Mouse (Mus musculus) kidney, embryonic 14.5 days (tissue): ENCODE results near the gene Treh. TPM values are rescaled to one million over a fixed set of nuclear protein-coding genes. Genes with fewer than 3 reads are reported as not detected.
A peak's percentile ranks its signal among the peaks of the same experiment; 100 is the strongest.

Experiments
- ATAC-seq: fragments of 200-750 bp; cut with Nextera tagmentation; 2 replicates; pipeline ENCODE4 v1.8.0; 2017; ENCODE audit warnings: moderate number of reproducible peaks, mild to moderate bottlenecking, moderate TSS enrichment, moderate library complexity; ENCODE audit not compliant: low FRiP score, low TSS enrichment
- H3K27ac ChIP-seq: fragments of 300-500 bp; sonication (generic); 2 replicates; pipeline ENCODE4 v1.5.1; 2014; ENCODE audit warnings: low read depth, mild to moderate bottlenecking, low read length, moderate library complexity, mixed read lengths
- H3K27me3 ChIP-seq: fragments of 300-500 bp; sonication (generic); 2 replicates; pipeline ENCODE4 v1.6.1; 2014; ENCODE audit warnings: mild to moderate bottlenecking, low read length; ENCODE audit not compliant: control insufficient read depth, insufficient read depth
- H3K36me3 ChIP-seq: fragments of 300-500 bp; sonication (generic); 2 replicates; pipeline ENCODE4 v1.6.1; 2014; ENCODE audit warnings: low read length, mixed read lengths; ENCODE audit not compliant: control insufficient read depth, insufficient read depth
- H3K4me1 ChIP-seq: fragments of 300-500 bp; sonication (generic); 2 replicates; pipeline ENCODE4 v1.6.1; 2014; ENCODE audit warnings: low read length, mixed read lengths; ENCODE audit not compliant: control insufficient read depth, insufficient read depth
- H3K4me2 ChIP-seq: fragments of 300-500 bp; sonication (generic); replicated peaks from 2 replicates; pipeline ENCODE4 v1.6.1; 2014; ENCODE audit warnings: low read depth, mild to moderate bottlenecking, low read length
- H3K4me3 ChIP-seq: fragments of 300-500 bp; sonication (generic); 2 replicates; pipeline ENCODE4 v1.5.1; 2014; ENCODE audit warnings: mild to moderate bottlenecking, low read length
- H3K9ac ChIP-seq: fragments of 300-500 bp; sonication (generic); 2 replicates; pipeline ENCODE4 v1.6.1; 2014; ENCODE audit warnings: low read depth, mild to moderate bottlenecking, low read length, moderate library complexity
- H3K9me3 ChIP-seq: fragments of 300-500 bp; sonication (generic); 2 replicates; pipeline ENCODE4 v1.6.1; 2016; ENCODE audit warnings: low read length; ENCODE audit not compliant: control insufficient read depth
- WGBS: fragments of 180-500 bp; shearing (Covaris S2); extraction: QIAGEN DNeasy Blood & Tissue Kit; methylation state at CpG from one replicate; pipeline ENCODE4 v1.1.7; 2014; 5-methylcytosine and 5-hydroxymethylcytosine counted together
- polyA plus RNA-seq: library from polyadenylated mRNA; unstranded; fragments of >200 nt; fragmentation: Nextera tagmentation; extraction: Ambion mirVana; gene quantifications from 2 replicates; pipeline ENCODE4 v1.2.1, GENCODE M21; 2014

Treh gene
- polyA plus RNA-seq, 1 experiment from 2014 or later = not detected

DNA sequence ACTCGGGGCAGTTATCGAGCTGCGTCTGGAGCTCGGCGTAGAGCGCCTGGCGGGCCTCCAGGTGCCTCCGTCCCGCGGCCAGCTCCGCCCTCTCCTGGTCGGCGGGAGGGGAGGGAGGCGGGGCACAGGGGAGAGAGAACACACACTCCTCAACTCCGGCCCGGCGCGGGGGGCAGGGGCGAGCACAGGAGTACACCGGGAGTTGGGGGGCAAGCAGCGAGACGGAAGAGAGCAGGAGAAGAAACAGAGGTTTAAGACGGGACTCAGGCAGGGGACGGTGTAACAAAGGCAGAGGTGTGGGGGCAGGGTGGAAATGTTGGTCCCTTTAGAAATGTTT, 35.4 kb downstream of the Treh start:
- Histone ChIP-seq H3K4me1 (peaks cover 16% of the 10 kb centered on the region), H3K27ac (peak overlapping the region; percentile 55; the same call in 1 of the 2 replicates), H3K27me3 (no peaks in the 10 kb centered on the region), H3K4me2 (peak overlapping the region; percentile 90), H3K4me3 (peak overlapping the region; percentile 45), H3K9ac (peak overlapping the region; percentile 59), H3K9me3 (no peaks in the 10 kb centered on the region), H3K36me3 (peaks cover 46% of the 10 kb centered on the region)
- WGBS = 5% methylated on average over 24 of the region's 24 CpGs
- ATAC-seq = peak; percentile 89

DNA sequence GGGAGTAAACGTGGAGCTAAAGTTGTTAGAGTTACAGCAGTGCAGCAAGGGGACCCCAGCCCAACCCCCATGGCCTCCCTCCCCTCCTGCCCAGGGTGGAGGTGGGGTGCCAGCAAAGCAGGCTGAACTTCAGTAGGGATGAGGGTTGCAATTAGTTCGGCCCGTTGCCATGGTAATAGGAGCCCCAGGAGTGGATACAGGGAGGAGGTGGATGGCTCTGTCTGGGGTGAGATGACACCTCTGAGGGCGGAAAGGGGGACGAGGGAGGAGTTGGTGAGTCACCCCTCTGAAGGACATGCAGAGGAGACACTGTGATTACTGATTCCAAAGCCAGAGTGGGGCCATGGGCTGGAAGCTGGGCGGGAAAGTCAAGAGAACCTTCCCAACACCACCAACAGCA, 35.9 kb downstream of the Treh start:
- peaks cover 16% of the 10 kb centered on the region for H3K4me1 ChIP-seq
- H3K27ac ChIP-seq = peak overlapping the region; percentile 24; the same call in 1 of the 2 replicates
- H3K9ac ChIP-seq = peak overlapping the region; percentile 59; the same call in 1 of the 2 replicates
- peaks cover 41% of the 10 kb centered on the region for H3K36me3 ChIP-seq
- peak overlapping the region; percentile 90 for H3K4me2 ChIP-seq
- no peaks in the 10 kb centered on the region for H3K27me3 ChIP-seq
- ATAC-seq = peak; percentile 16; the same call in 1 of the 2 replicates
- 16% methylated on average over 6 of the region's 6 CpGs for WGBS
- peak overlapping the region; percentile 45 for H3K4me3 ChIP-seq
- H3K9me3 ChIP-seq = no peaks in the 10 kb centered on the region

DNA sequence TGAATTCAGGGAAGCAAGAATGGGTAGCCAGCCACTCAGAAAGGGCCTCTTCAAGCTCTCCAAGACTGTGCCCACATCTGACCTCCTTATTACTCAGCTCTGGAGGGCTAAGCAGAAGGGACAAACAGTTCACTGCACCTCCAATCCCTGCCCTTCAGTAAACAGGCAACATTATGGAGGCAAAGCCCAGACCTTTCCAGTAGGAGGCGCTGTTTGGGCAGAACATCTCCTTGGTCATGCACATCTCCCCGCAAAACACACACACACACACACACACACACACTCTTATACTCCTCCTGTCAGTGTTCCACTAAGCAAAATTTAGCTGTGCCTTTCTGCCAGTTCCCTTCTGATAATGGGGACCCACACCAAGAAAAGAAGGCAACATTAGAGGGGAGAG, 36.6 kb downstream of the Treh start:
- no peaks in the 10 kb centered on the region for H3K27me3 ChIP-seq
- H3K4me1 ChIP-seq = peaks cover 16% of the 10 kb centered on the region
- H3K9ac ChIP-seq = no peak overlapping the region
- H3K9me3 ChIP-seq = no peaks in the 10 kb centered on the region
- no peak overlapping the region for H3K27ac ChIP-seq
- no peak overlapping the region for H3K4me3 ChIP-seq
- H3K4me2 ChIP-seq = no peak overlapping the region
- peaks cover 44% of the 10 kb centered on the region for H3K36me3 ChIP-seq
- WGBS = 52% methylated on average over 2 of the region's 2 CpGs
- ATAC-seq = no peak

DNA sequence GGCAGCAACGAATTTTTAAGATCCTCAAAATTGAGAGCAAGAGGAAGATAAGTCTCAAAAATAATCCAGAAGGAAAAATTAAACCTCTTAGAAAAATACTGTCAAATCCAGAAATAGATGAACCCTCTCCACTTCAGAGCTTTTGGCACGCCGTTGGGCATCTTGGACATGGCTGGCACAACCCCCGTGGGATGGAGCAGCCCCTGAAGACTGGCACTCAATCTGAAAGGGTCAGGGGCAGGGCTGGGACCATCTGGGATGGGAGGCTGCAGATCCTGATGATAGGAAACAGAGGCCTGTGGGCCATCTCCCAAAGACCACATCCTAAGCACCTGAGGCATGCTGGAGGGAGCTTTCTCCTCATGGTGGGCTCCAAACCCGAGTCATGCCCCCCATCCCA, 37.2 kb downstream of the Treh start:
- no peak for ATAC-seq
- Histone ChIP-seq H3K9me3 (no peaks in the 10 kb centered on the region), H3K27ac (no peak overlapping the region), H3K4me3 (no peak overlapping the region), H3K4me2 (no peak overlapping the region), H3K36me3 (peaks cover 50% of the 10 kb centered on the region), H3K27me3 (no peaks in the 10 kb centered on the region), H3K4me1 (peaks cover 16% of the 10 kb centered on the region), H3K9ac (no peak overlapping the region)
- 84% methylated on average over 5 of the region's 5 CpGs for WGBS

DNA sequence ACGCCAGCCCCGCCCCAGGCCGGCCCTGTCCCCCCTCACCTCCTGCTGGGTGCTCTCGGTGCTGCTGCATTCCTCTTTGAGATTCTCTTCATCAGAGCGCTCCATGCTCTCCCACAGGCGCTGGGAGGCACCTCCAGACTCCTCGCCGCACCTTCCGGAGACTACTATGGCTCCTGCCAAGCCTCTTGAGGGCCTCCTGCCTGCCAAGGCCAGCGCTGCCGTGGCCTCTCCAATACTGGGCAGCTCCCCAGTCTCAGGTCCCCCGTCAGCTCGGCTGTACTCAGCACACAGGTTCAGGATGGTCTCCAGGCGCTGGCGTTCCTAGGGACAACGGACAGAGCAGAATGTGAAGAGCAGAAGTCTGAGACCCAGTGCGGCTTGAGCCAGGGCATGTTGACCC, 38.6 kb downstream of the Treh start:
- 70% methylated on average over 17 of the region's 17 CpGs for whole genome bisulfite sequencing
- Histone ChIP-seq H3K4me1 (peaks cover 16% of the 10 kb centered on the region), H3K27me3 (no peaks in the 10 kb centered on the region), H3K9ac (no peak overlapping the region), H3K4me2 (no peak overlapping the region), H3K36me3 (peaks cover 59% of the 10 kb centered on the region), H3K4me3 (no peak overlapping the region), H3K9me3 (no peaks in the 10 kb centered on the region), H3K27ac (no peak overlapping the region)
- ATAC-seq = no peak

DNA sequence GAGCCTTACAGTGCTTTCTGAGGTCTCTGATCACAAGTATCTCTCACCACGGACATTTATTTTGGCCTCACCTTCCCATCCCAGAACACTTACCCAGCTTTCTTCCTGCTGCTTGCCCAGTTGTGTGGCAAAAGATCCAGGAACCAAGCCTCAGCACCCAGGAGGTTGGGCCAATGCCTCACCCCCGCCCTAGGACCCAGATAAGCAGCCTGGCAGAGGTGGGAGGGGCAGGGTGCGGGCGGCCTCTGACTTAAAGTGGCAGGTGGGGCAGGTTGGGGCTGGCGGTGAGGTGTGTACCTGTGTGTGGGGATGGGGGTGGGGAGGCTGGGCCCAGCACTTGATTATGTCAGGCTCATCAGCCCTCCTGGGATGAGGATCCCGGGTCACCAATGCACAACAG, 40.0 kb downstream of the Treh start:
- 91% methylated on average over 6 of the region's 6 CpGs for WGBS
- peaks cover 8% of the 10 kb centered on the region for H3K4me1 ChIP-seq
- no peak overlapping the region for H3K9ac ChIP-seq
- ATAC-seq = no peak
- H3K9me3 ChIP-seq = no peaks in the 10 kb centered on the region
- H3K4me3 ChIP-seq = no peak overlapping the region
- H3K27ac ChIP-seq = no peak overlapping the region
- H3K4me2 ChIP-seq = no peak overlapping the region
- H3K27me3 ChIP-seq = no peaks in the 10 kb centered on the region
- H3K36me3 ChIP-seq = peaks cover 59% of the 10 kb centered on the region

DNA sequence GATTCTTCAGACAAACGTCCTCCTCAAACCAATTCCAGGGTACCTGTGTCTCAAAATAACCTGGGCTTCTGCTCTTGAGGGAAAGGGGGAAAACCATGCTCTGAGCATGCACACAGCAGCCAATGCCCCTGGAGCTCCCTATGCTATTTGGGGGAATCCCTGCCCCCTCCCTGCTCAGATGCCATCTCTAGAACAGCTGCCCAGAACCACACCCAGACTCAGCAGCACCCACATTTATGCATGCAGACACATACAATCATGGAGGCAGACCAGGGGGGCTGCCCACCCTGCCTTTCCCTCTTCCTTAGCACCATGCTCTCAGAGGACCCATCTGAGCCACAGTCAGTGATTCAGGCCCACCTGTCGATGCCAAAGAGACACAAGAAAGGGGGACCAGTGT, 40.5 kb downstream of the Treh start:
- Histone ChIP-seq H3K27me3 (no peaks in the 10 kb centered on the region), H3K9ac (no peak overlapping the region), H3K9me3 (no peaks in the 10 kb centered on the region), H3K27ac (no peak overlapping the region), H3K36me3 (peaks cover 60% of the 10 kb centered on the region), H3K4me1 (peaks cover 5% of the 10 kb centered on the region), H3K4me2 (no peak overlapping the region), H3K4me3 (no peak overlapping the region)
- no peak for ATAC-seq
- WGBS = 82% methylated on average over 2 of the region's 2 CpGs

DNA sequence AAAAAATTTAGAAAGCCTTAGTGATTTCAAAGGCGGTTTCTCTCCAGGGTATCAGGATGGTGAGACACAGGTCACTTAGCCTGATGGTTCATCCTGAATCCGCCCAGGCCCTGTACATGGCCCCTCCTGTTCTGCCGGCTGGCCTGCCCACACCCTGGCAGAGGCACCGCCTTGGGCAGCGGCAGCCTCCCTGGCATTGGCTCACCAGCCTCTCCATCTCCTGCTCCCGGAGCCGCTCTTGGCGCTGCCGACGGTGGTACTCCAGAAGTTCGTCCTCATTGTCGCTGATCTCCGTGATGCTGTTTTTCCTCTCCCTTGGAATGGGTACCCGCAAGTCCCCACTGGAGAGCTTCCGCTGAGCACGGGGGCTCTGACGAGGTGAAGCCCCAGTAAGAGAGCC, 42.1 kb downstream of the Treh start:
- ATAC-seq = no peak
- 87% methylated on average over 17 of the region's 17 CpGs for WGBS
- H3K36me3 ChIP-seq = peaks cover 60% of the 10 kb centered on the region
- H3K27me3 ChIP-seq = no peaks in the 10 kb centered on the region
- H3K27ac ChIP-seq = no peak overlapping the region
- no peaks in the 10 kb centered on the region for H3K9me3 ChIP-seq
- H3K4me2 ChIP-seq = no peak overlapping the region
- no peak overlapping the region for H3K9ac ChIP-seq
- no peak overlapping the region for H3K4me3 ChIP-seq
- H3K4me1 ChIP-seq = peaks cover 2% of the 10 kb centered on the region

DNA sequence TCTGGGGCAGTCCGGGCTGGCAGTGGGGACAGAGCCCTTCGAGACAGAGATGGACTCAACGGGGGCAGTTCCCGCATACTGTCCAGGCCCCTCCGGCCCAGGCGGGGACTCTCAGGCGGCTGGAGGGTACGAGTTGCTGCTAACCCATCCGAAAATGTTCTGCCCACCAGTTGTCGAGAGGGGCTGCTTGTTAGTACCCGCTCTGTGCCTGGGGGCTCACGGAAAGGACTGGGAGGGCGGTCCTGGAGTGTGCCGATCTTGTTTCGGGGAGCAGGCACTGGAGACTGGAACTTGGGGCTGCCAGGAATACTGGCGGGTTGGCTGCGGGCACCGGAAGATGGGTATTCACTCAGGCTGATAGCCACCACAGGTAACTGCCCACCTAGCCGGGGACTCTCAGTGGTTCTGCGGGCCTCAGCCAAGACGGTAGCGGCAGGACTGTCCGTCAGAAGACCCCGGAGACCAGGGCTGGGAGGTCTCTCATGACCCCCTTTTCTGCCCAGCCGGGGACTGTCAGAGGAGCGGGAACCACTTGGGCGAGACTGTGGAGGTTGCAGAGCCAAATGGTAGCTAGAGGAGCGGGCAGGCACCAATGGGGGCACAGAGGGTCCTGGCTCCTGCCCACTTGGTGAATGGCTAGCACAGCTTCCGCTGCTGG, 42.8 kb downstream of the Treh start:
- 91% methylated on average over 29 of the region's 29 CpGs for WGBS
- H3K4me1 ChIP-seq = peaks cover 9% of the 10 kb centered on the region
- no peak overlapping the region for H3K9ac ChIP-seq
- no peaks in the 10 kb centered on the region for H3K9me3 ChIP-seq
- peaks cover 54% of the 10 kb centered on the region for H3K36me3 ChIP-seq
- H3K4me2 ChIP-seq = no peak overlapping the region
- ATAC-seq = no peak
- no peaks in the 10 kb centered on the region for H3K27me3 ChIP-seq
- H3K27ac ChIP-seq = no peak overlapping the region
- no peak overlapping the region for H3K4me3 ChIP-seq
